Mouse (Mus musculus) liver, adult 2 months (tissue): ENCODE measurements at regions not wholly inside any gene's neighbourhood (a gene's known extent, or its start where the extent isn't known, plus 50 kb on each side); places are given as distances from the start of the nearest gene placed in this dataset.

Experiments used
- CTCF ChIP-seq: fragments of 200-500 bp; IDR thresholded peaks from 2 replicates; pipeline ENCODE4 v1.5.1; 2011; ENCODE audit warnings: low read depth, low read length, control low read depth
- POLR2A ChIP-seq: fragments of 200-500 bp; IDR thresholded peaks from 2 replicates; pipeline ENCODE4 v1.6.1; 2011; ENCODE audit warnings: low read length, control low read depth; ENCODE audit not compliant: insufficient read depth; ENCODE audit errors: extremely low read depth

DNA sequence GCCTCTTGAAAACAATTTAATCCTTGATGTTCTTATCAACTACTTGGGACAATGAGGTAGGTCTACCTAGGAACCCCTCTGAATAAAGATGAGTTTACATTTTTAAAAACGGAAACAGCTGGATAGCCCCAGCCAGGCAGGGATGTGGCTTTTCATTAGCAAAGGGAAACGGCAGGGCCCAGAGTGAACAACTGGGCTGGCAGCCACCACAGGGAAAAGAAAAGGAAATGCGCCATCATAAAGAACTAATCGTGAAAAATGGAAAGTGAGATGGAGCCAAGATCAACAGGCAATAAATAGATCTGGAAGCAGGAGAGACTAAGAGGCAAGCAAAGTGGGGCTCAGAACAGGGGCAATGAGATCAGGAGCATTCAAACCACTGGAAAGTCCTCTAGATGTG is 161.4 kb upstream of the Nr2f2 start:
- TF ChIP-seq CTCF (no peak), POLR2A (no peak)
